Mouse (Mus musculus): ENCODE data around the gene Sardh. TPM values are rescaled to one million over a fixed set of nuclear protein-coding genes. Genes with fewer than 3 reads are reported as not detected.

The Sardh gene
- total RNA-seq, 1 experiment, result 0.89 TPM

- H3K36me3 ChIP-seq (ENCODE audit: control insufficient read depth, insufficient read depth, low read length, poor library complexity, severe bottlenecking), result no peaks in the 10 kb centered on the region
- in situ Hi-C loops (cut with MboI; ENCODE audit: low sequenced_read_pairs in 2 of 2, unreplicated experiment in 2 of 2), result no loop called here
- no peak overlapping the region for H3K9ac ChIP-seq (ENCODE audit: insufficient read depth, low read depth, low read length, poor library complexity, severe bottlenecking)
- DNase-seq (ENCODE audit: low read depth, low spot score), result no peak
- no peak overlapping the region for H3K27ac ChIP-seq (ENCODE audit: insufficient read depth, low read depth, low read length, poor library complexity, severe bottlenecking)
- no peak overlapping the region for H3K4me3 ChIP-seq (ENCODE audit: insufficient read depth in 1 of 2, low read depth in 1 of 2, low read length in 2 of 2, poor library complexity in 1 of 2, severe bottlenecking in 1 of 2)
- H3K4me1 ChIP-seq (ENCODE audit: control insufficient read depth in 2 of 2, insufficient read depth in 2 of 2, low read length in 2 of 2, poor library complexity in 1 of 2), result no peaks in the 10 kb centered on the region
- H3K9me3 ChIP-seq (ENCODE audit: control insufficient read depth, insufficient read depth, low read depth, low read length), result no peaks in the 10 kb centered on the region
- TF ChIP-seq HCFC1 (IDR thresholded peaks at IDR 0.05; ENCODE audit: borderline replicate concordance, insufficient read depth, low read length), result no peak
- TF ChIP-seq CHD2 (IDR thresholded peaks at IDR 0.05; ENCODE audit: low read depth, low read length), result no peak
- no peak for TF ChIP-seq ZC3H11A (IDR thresholded peaks at IDR 0.05; ENCODE audit: borderline replicate concordance, low read depth, low read length)
- no peak for TF ChIP-seq ZNF384 (IDR thresholded peaks at IDR 0.05; ENCODE audit: low read depth, low read length)
- no peak for TF ChIP-seq MAFK (IDR thresholded peaks at IDR 0.05; ENCODE audit: insufficient read depth, low read depth, low read length)
These were observed 35.9 kb downstream of the Sardh start for GRCm38 (mm10) chr2:27211966-27212893.

- no peak overlapping the region for H3K4me3 ChIP-seq (ENCODE audit: insufficient read depth in 1 of 2, low read depth in 1 of 2, low read length in 2 of 2, poor library complexity in 1 of 2, severe bottlenecking in 1 of 2)
- H3K36me3 ChIP-seq (ENCODE audit: control insufficient read depth, insufficient read depth, low read length, poor library complexity, severe bottlenecking), result no peaks in the 10 kb centered on the region
- no peak overlapping the region for H3K27ac ChIP-seq (ENCODE audit: insufficient read depth, low read depth, low read length, poor library complexity, severe bottlenecking)
- H3K9me3 ChIP-seq (ENCODE audit: control insufficient read depth, insufficient read depth, low read depth, low read length), result no peaks in the 10 kb centered on the region
- TF ChIP-seq ZNF384 (IDR thresholded peaks at IDR 0.05; ENCODE audit: low read depth, low read length) (no peak), HCFC1 (IDR thresholded peaks at IDR 0.05; ENCODE audit: borderline replicate concordance, insufficient read depth, low read length) (no peak), CHD2 (IDR thresholded peaks at IDR 0.05; ENCODE audit: low read depth, low read length) (no peak), MAFK (IDR thresholded peaks at IDR 0.05; ENCODE audit: insufficient read depth, low read depth, low read length) (no peak), ZC3H11A (IDR thresholded peaks at IDR 0.05; ENCODE audit: borderline replicate concordance, low read depth, low read length) (no peak)
- no peak for DNase-seq (ENCODE audit: low read depth, low spot score)
- H3K4me1 ChIP-seq (ENCODE audit: control insufficient read depth in 2 of 2, insufficient read depth in 2 of 2, low read length in 2 of 2, poor library complexity in 1 of 2), result no peaks in the 10 kb centered on the region
- in situ Hi-C loops (cut with MboI; ENCODE audit: low sequenced_read_pairs in 2 of 2, unreplicated experiment in 2 of 2), result no loop called here
- H3K9ac ChIP-seq (ENCODE audit: insufficient read depth, low read depth, low read length, poor library complexity, severe bottlenecking), result no peak overlapping the region
These were observed 37.4 kb downstream of the Sardh start for GRCm38 (mm10) chr2:27210676-27211210.

- Histone ChIP-seq H3K36me3 (ENCODE audit: control insufficient read depth, insufficient read depth, low read length, poor library complexity, severe bottlenecking) (no peaks in the 10 kb centered on the region), H3K9me3 (ENCODE audit: control insufficient read depth, insufficient read depth, low read depth, low read length) (no peaks in the 10 kb centered on the region), H3K9ac (ENCODE audit: insufficient read depth, low read depth, low read length, poor library complexity, severe bottlenecking) (no peak overlapping the region), H3K27ac (ENCODE audit: insufficient read depth, low read depth, low read length, poor library complexity, severe bottlenecking) (no peak overlapping the region), H3K4me1 (ENCODE audit: control insufficient read depth in 2 of 2, insufficient read depth in 2 of 2, low read length in 2 of 2, poor library complexity in 1 of 2) (no peaks in the 10 kb centered on the region), H3K4me3 (ENCODE audit: insufficient read depth in 1 of 2, low read depth in 1 of 2, low read length in 2 of 2, poor library complexity in 1 of 2, severe bottlenecking in 1 of 2) (no peak overlapping the region)
- peak; percentile 40 for DNase-seq (ENCODE audit: low read depth, low spot score)
- in situ Hi-C loops (cut with MboI; ENCODE audit: low sequenced_read_pairs in 2 of 2, unreplicated experiment in 2 of 2), result no loop called here
- TF ChIP-seq HCFC1 (IDR thresholded peaks at IDR 0.05; ENCODE audit: borderline replicate concordance, insufficient read depth, low read length) (no peak), ZNF384 (IDR thresholded peaks at IDR 0.05; ENCODE audit: low read depth, low read length) (no peak), MAFK (IDR thresholded peaks at IDR 0.05; ENCODE audit: insufficient read depth, low read depth, low read length) (no peak), ZC3H11A (IDR thresholded peaks at IDR 0.05; ENCODE audit: borderline replicate concordance, low read depth, low read length) (no peak)
These were observed 37.9 kb downstream of the Sardh start for GRCm38 (mm10) chr2:27210255-27210654.

GRCm38 (mm10) chr2:27209816-27210215 lies 38.3 kb downstream of the Sardh start:
- no peak overlapping the region for H3K4me3 ChIP-seq (ENCODE audit: insufficient read depth in 1 of 2, low read depth in 1 of 2, low read length in 2 of 2, poor library complexity in 1 of 2, severe bottlenecking in 1 of 2)
- no peak overlapping the region for H3K27ac ChIP-seq (ENCODE audit: insufficient read depth, low read depth, low read length, poor library complexity, severe bottlenecking)
- H3K36me3 ChIP-seq (ENCODE audit: control insufficient read depth, insufficient read depth, low read length, poor library complexity, severe bottlenecking), result no peaks in the 10 kb centered on the region
- no peak for DNase-seq (ENCODE audit: low read depth, low spot score)
- H3K4me1 ChIP-seq (ENCODE audit: control insufficient read depth in 2 of 2, insufficient read depth in 2 of 2, low read length in 2 of 2, poor library complexity in 1 of 2), result no peaks in the 10 kb centered on the region
- TF ChIP-seq ZC3H11A (IDR thresholded peaks at IDR 0.05; ENCODE audit: borderline replicate concordance, low read depth, low read length) (no peak), ZNF384 (IDR thresholded peaks at IDR 0.05; ENCODE audit: low read depth, low read length) (no peak), HCFC1 (IDR thresholded peaks at IDR 0.05; ENCODE audit: borderline replicate concordance, insufficient read depth, low read length) (no peak), MAFK (IDR thresholded peaks at IDR 0.05; ENCODE audit: insufficient read depth, low read depth, low read length) (no peak), CHD2 (IDR thresholded peaks at IDR 0.05; ENCODE audit: low read depth, low read length) (no peak)
- no peaks in the 10 kb centered on the region for H3K9me3 ChIP-seq (ENCODE audit: control insufficient read depth, insufficient read depth, low read depth, low read length)
- in situ Hi-C loops (cut with MboI; ENCODE audit: low sequenced_read_pairs in 2 of 2, unreplicated experiment in 2 of 2), result no loop called here
- H3K9ac ChIP-seq (ENCODE audit: insufficient read depth, low read depth, low read length, poor library complexity, severe bottlenecking), result no peak overlapping the region
